8 mouse cellular contexts compared by ENCODE assay signal in genomic region chr6:120916972-120917881, GRCm38 (mm10). TPM values are rescaled to one million over a fixed set of nuclear protein-coding genes. Genes with fewer than 3 reads are reported as not detected.
A peak's percentile ranks its signal among the peaks of the same experiment; 100 is the strongest.
DNase-seq lines count a peak whose midpoint lies in the region; ATAC-seq and TF ChIP-seq lines count a peak whose summit lies in the region.
"Not testable (repeated sequence)": the region's sequence is repeated elsewhere in the genome, so short reads cannot be mapped to it uniquely, and the experiment has no call there.

No protein-coding gene starts in this region.

- TF ChIP-seq CTCF in kidney, adult 2 months (conservative IDR thresholded peaks at IDR 0.05; ENCODE audit: insufficient read depth, insufficient read length, low read depth, low read length); spleen, adult 2 months (IDR thresholded peaks at IDR 0.05; ENCODE audit: extremely low read depth, insufficient read depth, insufficient read length, insufficient replicate concordance): not testable (repeated sequence)

- peak overlapping the region; percentile 85 for H3K4me3 ChIP-seq in brown adipose tissue, adult 24 weeks (ENCODE audit: insufficient read depth, low read depth, low read length)
- H3K4me3 ChIP-seq in forebrain, embryonic 12.5 days (replicated peaks) = peak overlapping the region; percentile 67
- peak overlapping the region; percentile 74 for H3K4me3 ChIP-seq in heart, embryonic 15.5 days
- peak overlapping the region; percentile 69 for H3K4me3 ChIP-seq in kidney, adult 2 months (ENCODE audit: insufficient read depth, low read depth, low read length)
- H3K4me3 ChIP-seq in liver, embryonic 13.5 days (replicated peaks) = peak overlapping the region; percentile 75
- H3K4me3 ChIP-seq in midbrain, embryonic 10.5 days = peak overlapping the region; percentile 72
- H3K4me3 ChIP-seq in spleen, adult 2 months (ENCODE audit: extremely low read depth, insufficient read depth, insufficient read length) = peak overlapping the region; percentile 82

- peak overlapping the region; percentile 98 for H3K4me2 ChIP-seq in forebrain, embryonic 12.5 days
- H3K4me2 ChIP-seq in heart, embryonic 15.5 days = peak overlapping the region; percentile 99
- H3K4me2 ChIP-seq in liver, embryonic 13.5 days = peak overlapping the region; percentile 98

- H3K36me3 ChIP-seq in forebrain, embryonic 12.5 days (replicated peaks); heart, embryonic 15.5 days; kidney, adult 2 months (ENCODE audit: control insufficient read depth, insufficient read depth, low read length); liver, embryonic 13.5 days; midbrain, embryonic 10.5 days; spleen, adult 2 months (ENCODE audit: control insufficient read depth, insufficient read depth, low read length): not testable (repeated sequence)

- H3K9ac ChIP-seq in forebrain, embryonic 12.5 days = peak overlapping the region; percentile 65
- peak overlapping the region; percentile 68; the same call in 1 of the 2 replicates for H3K9ac ChIP-seq in heart, embryonic 15.5 days
- peak overlapping the region; percentile 83 for H3K9ac ChIP-seq in liver, embryonic 13.5 days

- H3K9me3 ChIP-seq in forebrain, embryonic 12.5 days; heart, embryonic 15.5 days (replicated peaks); liver, embryonic 13.5 days (replicated peaks); midbrain, embryonic 10.5 days (replicated peaks): not testable (repeated sequence)

- 26% methylated on average over 11 of the region's 14 CpGs for WGBS in forebrain, embryonic 12.5 days
- 25% methylated on average over 10 of the region's 14 CpGs for WGBS in heart, embryonic 15.5 days
- 9% methylated on average over 12 of the region's 14 CpGs for WGBS in kidney, adult 2 months
- 21% methylated on average over 12 of the region's 14 CpGs for WGBS in liver, embryonic 13.5 days (ENCODE audit: insufficient replicate concordance)
- 29% methylated on average over 13 of the region's 14 CpGs for WGBS in midbrain, embryonic 10.5 days
- 24% methylated on average over 11 of the region's 14 CpGs for WGBS in spleen, adult 2 months

- peaks cover 13% of the 10 kb centered on the region for H3K27me3 ChIP-seq in forebrain, embryonic 12.5 days
- not testable (repeated sequence) for H3K27me3 ChIP-seq in heart, embryonic 15.5 days; kidney, adult 2 months (replicated peaks; ENCODE audit: control insufficient read depth, insufficient read depth, low read length); liver, embryonic 13.5 days; spleen, adult 2 months (ENCODE audit: control insufficient read depth, insufficient read depth, low read length)
- peaks cover 20% of the 10 kb centered on the region for H3K27me3 ChIP-seq in midbrain, embryonic 10.5 days (ENCODE audit: low read depth, poor library complexity, severe bottlenecking)

- DNase-seq in CD4-positive helper T cell, adult 2 months (ENCODE audit: low read depth, low spot score) = peak; percentile 52
- peak; percentile 59 for DNase-seq in kidney, adult 2 months
- DNase-seq in liver, embryonic 13.5 days; midbrain, embryonic 10.5 days (ENCODE audit: low spot score); spleen, adult 2 months (ENCODE audit: low read depth in 1 of 2, low spot score in 2 of 2): not testable (repeated sequence)

- not testable (repeated sequence) for ATAC-seq in forebrain, embryonic 12.5 days (ENCODE audit: low FRiP score); heart, embryonic 15.5 days (replicated peaks; ENCODE audit: insufficient number of reproducible peaks, insufficient read depth, low FRiP score, low read depth)
- peak; percentile 39 for ATAC-seq in liver, embryonic 13.5 days (ENCODE audit: low read depth)

- TF ChIP-seq POLR2A in kidney, adult 2 months (IDR thresholded peaks at IDR 0.05; ENCODE audit: low read depth, low read length); spleen, adult 2 months (IDR thresholded peaks at IDR 0.05; ENCODE audit: low read depth, low read length): not testable (repeated sequence)

- peaks cover 12% of the 10 kb centered on the region; the same call in 1 of the 2 replicates for H3K4me1 ChIP-seq in brown adipose tissue, adult 24 weeks (ENCODE audit: control insufficient read depth, insufficient read depth, insufficient read length, low read length)
- H3K4me1 ChIP-seq in forebrain, embryonic 12.5 days = not testable (repeated sequence)
- H3K4me1 ChIP-seq in heart, embryonic 15.5 days (replicated peaks) = peaks cover 19% of the 10 kb centered on the region
- peaks cover 13% of the 10 kb centered on the region; the same call in 1 of the 2 replicates for H3K4me1 ChIP-seq in kidney, adult 2 months (ENCODE audit: control insufficient read depth, insufficient read depth, low read length)
- H3K4me1 ChIP-seq in liver, embryonic 13.5 days (replicated peaks) = peaks cover 48% of the 10 kb centered on the region
- peaks cover 17% of the 10 kb centered on the region for H3K4me1 ChIP-seq in midbrain, embryonic 10.5 days
- H3K4me1 ChIP-seq in spleen, adult 2 months (ENCODE audit: control insufficient read depth, insufficient read depth, insufficient read length) = peaks cover 25% of the 10 kb centered on the region; the same call in 1 of the 2 replicates

- H3K27ac ChIP-seq in brown adipose tissue, adult 24 weeks (replicated peaks; ENCODE audit: low read depth, low read length) = peak overlapping the region; percentile 26
- not testable (repeated sequence) for H3K27ac ChIP-seq in forebrain, embryonic 12.5 days; heart, embryonic 15.5 days; liver, embryonic 13.5 days
- peak overlapping the region; percentile 47; the same call in 1 of the 2 replicates for H3K27ac ChIP-seq in kidney, adult 2 months (ENCODE audit: insufficient read depth, low read depth, low read length)
- H3K27ac ChIP-seq in midbrain, embryonic 10.5 days (replicated peaks) = peak overlapping the region; percentile 72
- H3K27ac ChIP-seq in spleen, adult 2 months (ENCODE audit: insufficient read depth, low read length) = peak overlapping the region; percentile 57; the same call in 1 of the 2 replicates

RNA-seq across cellular contexts. Expression of gene Bid, which starts 0.6 kb away (rescaled TPM):
- polyA plus RNA-seq in brown adipose tissue, adult 24 weeks (2012; ENCODE audit: insufficient read depth, insufficient read length, missing spikeins) = 1.7 and 2.0 TPM in 2 replicates
- 15.3 and 15.6 TPM in 2 replicates for polyA plus RNA-seq in forebrain, embryonic 12.5 days (2016; fragmentation: Nextera tagmentation; extraction: Ambion mirVana)
- polyA plus RNA-seq in heart, embryonic 15.5 days (2015; fragmentation: Nextera tagmentation; extraction: Ambion mirVana) = 5.6 and 11.9 TPM in 2 replicates
- polyA plus RNA-seq in kidney, adult 2 months (2012; rRNA removed) = 59.8 and 60.6 TPM in 2 replicates
- 27.9 and 28.4 TPM in 2 replicates for polyA plus RNA-seq in liver, embryonic 13.5 days (2015; fragmentation: Nextera tagmentation; extraction: Ambion mirVana)
- 15.4 and 16.6 TPM in 2 replicates for polyA plus RNA-seq in midbrain, embryonic 10.5 days (2016; fragmentation: Nextera tagmentation; extraction: Ambion mirVana)
- polyA plus RNA-seq in spleen, adult 2 months (2012; rRNA removed) = 23.6 and 24.0 TPM in 2 replicates
